Mouse (Mus musculus): Measurements from ENCODE around the gene Dcdc2b. TPM values are rescaled to one million over a fixed set of nuclear protein-coding genes. Genes with fewer than 3 reads are reported as not detected.
A peak's percentile ranks its signal among the peaks of the same experiment; 100 is the strongest.

Gene Dcdc2b
- polyA plus RNA-seq, 2 experiments from 2014 or later, result 2.9 to 3.3 TPM

GRCm38 (mm10) chr4:129576863-129577491, 37.1 kb downstream of the Dcdc2b start:
- ATAC-seq, result no peak

DNA sequence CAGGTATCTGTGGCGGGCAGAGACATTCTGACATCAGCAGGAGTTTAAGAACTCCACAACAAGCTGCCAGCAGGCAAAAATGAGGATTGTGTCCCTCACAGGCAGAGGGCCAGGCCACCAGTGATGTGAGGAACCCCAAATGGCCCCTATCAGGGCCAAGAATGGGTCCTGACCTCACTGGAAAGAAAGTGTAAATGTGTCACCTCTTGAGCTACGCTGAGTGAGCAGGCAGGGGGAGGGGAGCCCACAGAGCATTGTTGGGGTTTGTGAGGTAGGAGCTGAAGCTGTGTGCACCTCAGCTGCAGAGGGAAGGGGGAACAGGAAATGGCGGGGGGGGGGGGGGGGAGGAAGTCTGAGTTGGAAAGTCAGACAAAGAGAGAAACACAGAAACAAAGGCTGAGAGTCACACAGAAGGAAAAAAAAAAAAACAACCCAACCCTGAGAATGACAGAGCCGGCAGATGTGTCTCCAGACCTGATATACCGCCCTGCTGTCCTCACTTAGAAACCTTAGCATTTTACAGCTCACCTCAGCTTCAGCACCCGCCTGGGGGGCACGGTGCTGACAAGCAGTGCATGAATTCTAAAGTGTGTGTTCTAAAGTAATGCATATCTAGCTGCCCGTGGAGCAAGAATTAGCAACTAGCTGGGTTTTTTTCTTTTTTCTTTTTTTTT, 38.7 kb downstream of the Dcdc2b start:
- ATAC-seq, result peak; percentile 71

- peak; percentile 61 for ATAC-seq
These were observed 40.6 kb downstream of the Dcdc2b start, which contains the start of gene Lck for GRCm38 (mm10) chr4:129573430-129573829. TSS of gene Lck (minus strand) at chr4:129573641.

DNA sequence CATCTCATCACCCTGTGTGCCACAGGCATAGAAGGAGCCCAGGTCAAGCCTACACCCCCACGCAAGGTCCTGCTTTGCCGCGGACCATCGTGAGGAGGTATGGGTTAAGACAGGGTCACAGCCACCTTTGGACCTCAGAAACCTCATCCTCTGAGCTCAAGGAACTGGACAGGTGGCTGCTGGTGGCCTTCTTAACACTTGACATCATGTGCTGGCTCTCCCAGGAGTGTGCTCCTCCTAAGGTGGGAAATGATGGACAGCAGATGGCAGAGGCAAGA, 41.0 kb downstream of the Dcdc2b start:
- ATAC-seq, result no peak

DNA sequence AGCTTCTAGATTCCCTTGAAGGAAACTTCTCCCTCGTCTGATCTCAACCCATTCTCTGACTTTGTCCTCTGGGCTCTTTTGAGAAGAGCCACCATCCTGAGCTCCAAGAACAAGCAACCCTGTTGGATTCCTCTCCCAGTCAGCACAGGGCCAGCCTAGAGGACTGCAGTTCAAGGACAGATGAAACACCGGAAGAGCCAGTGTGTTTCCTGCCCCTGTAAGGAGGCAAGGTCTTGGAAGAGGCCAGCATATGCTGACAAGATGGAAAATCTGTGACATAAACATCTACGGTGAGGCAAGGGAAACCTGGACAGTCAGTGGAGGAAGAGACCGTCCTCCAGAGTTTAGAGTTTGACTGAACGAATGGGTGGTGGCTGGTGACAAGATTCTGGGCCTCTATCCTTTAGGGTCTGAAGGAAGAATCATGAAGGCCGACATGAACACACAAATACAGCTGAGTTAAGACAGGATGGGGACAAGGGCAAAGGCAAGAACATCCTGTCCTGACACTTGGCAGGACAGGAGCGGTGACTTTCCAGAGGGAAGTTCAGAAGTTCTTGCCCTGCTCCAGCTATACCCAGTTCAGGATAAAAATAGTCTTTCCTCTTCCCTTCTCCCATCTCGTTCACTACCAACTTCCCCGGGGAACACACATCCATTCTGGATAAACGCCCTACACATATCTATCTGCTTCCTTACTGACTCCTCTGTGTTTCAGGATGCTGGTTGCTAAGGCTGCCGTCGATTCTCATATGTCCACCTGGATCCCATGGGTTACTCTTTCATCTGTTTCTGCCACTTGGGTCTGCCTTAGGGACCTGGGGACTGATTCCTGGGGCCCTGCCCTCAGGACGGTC, 41.6 kb downstream of the Dcdc2b start:
- ATAC-seq, result peak; percentile 7

GRCm38 (mm10) chr4:129571551-129572084, 42.4 kb downstream of the Dcdc2b start:
- peak; percentile 3 for ATAC-seq

GRCm38 (mm10) chr4:129570028-129570427, 44.0 kb downstream of the Dcdc2b start:
- ATAC-seq, result peak; percentile 47

GRCm38 (mm10) chr4:129568366-129568765, 45.7 kb downstream of the Dcdc2b start:
- no peak for ATAC-seq

DNA sequence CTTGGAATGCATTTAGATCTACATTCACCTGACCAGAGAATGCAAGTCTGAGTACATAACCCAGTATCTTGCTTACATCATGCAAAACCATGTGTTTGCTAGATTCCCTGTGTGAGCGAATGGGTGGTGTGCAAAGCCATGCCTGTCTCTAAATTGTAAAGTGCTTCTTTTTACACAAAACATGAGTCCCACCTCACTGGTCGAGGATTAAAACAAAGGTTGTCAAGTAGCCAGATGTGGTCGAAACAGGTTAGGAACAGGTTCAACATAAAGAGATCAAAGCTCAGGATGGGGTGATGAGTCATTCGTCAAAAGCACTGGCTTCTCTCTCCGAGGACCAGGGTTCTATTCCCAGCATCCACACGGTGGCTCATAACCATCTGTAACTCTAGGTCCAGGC, 48.9 kb downstream of the Dcdc2b start:
- ATAC-seq, result peak; percentile 50

- no peak for ATAC-seq
These were observed 50.3 kb downstream of the Dcdc2b start for GRCm38 (mm10) chr4:129563718-129564117.

DNA sequence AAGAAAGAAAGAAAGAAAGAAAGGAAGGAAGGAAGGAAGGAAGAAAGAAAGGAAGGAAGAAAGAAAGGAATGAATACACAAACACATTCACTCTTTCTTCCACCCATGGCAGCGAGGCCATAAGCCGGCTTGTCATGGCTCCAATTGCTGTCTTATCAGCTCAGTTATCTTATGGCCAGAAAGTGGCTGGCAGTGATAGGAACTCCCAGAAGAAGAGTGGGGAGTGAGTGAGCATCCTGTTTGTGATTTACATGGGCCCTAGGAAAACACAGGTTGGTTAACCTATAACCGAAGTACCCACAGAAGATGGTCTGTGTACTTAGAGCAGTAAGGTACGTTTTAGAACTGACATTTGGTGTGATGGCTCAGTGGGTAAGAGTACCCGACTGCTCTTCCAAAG, 52.9 kb downstream of the Dcdc2b start:
- no peak for ATAC-seq

Other genes with a start within 250 kb of the Dcdc2b start
- gene Zbtb8a, start 236.1 kb downstream of the Dcdc2b start, polyA plus RNA-seq (2017; shearing (Covaris generic)), result 1 to 10 TPM; 4.4 to 5.3 TPM
- not detected for gene Zbtb8b, start 173.4 kb downstream of the Dcdc2b start, polyA plus RNA-seq (2017; shearing (Covaris generic))
- 10 to 100 TPM; 22.7 to 24.8 TPM for gene Bsdc1, start 152.7 kb downstream of the Dcdc2b start, polyA plus RNA-seq (2017; shearing (Covaris generic))
- gene Tssk3, start 123.2 kb downstream of the Dcdc2b start, polyA plus RNA-seq (2017; shearing (Covaris generic)), result not detected
- not detected for gene Fam229a, start 123.1 kb downstream of the Dcdc2b start, polyA plus RNA-seq (2017; shearing (Covaris generic))
- 1 to 10 TPM; 3.6 to 3.8 TPM for gene Marcksl1, start 100.7 kb downstream of the Dcdc2b start, polyA plus RNA-seq (2017; shearing (Covaris generic))
- gene Hdac1, start 71.5 kb downstream of the Dcdc2b start, polyA plus RNA-seq (2017; shearing (Covaris generic)), result 100 to 1,000 TPM; 225 to 283 TPM
- gene Lck, start 40.6 kb downstream of the Dcdc2b start, polyA plus RNA-seq (2017; shearing (Covaris generic)), result 1,000 to 10,000 TPM; 1,301 to 1,674 TPM
- 1 to 10 TPM; 1.3 to 1.6 TPM for gene Fam167b, start 35.7 kb downstream of the Dcdc2b start, polyA plus RNA-seq (2017; shearing (Covaris generic))
- 100 to 1,000 TPM; 377 to 435 TPM for gene Eif3i, start 13.6 kb downstream of the Dcdc2b start, polyA plus RNA-seq (2017; shearing (Covaris generic))
- gene Tmem234, start 13.6 kb downstream of the Dcdc2b start, polyA plus RNA-seq (2017; shearing (Covaris generic)), result 100 to 1,000 TPM; 296 to 341 TPM
- 10 to 100 TPM; 48.2 to 51.8 TPM for gene Iqcc, start 4.8 kb upstream of the Dcdc2b start, polyA plus RNA-seq (2017; shearing (Covaris generic))
- 10 to 100 TPM; 36.2 to 40.4 TPM for gene Ccdc28b, start 9.7 kb upstream of the Dcdc2b start, polyA plus RNA-seq (2017; shearing (Covaris generic))
- gene Txlna, start 26.8 kb upstream of the Dcdc2b start, polyA plus RNA-seq (2017; shearing (Covaris generic)), result 10 to 100 TPM; 21.0 to 33.3 TPM
- 10 to 100 TPM in 1 of 2 experiments, 1 to 10 TPM in 1; 7.4 to 11.2 TPM for gene Kpna6, start 58.5 kb upstream of the Dcdc2b start, polyA plus RNA-seq (2017; shearing (Covaris generic))
- gene Tmem39b, start 82.6 kb upstream of the Dcdc2b start, polyA plus RNA-seq (2017; shearing (Covaris generic)), result 10 to 100 TPM in 1 of 2 experiments, 1 to 10 TPM in 1; 7.6 to 15.6 TPM
- 10 to 100 TPM; 34.4 to 34.7 TPM for gene Khdrbs1, start 128.0 kb upstream of the Dcdc2b start, polyA plus RNA-seq (2017; shearing (Covaris generic))
- 1,000 to 10,000 TPM; 1,863 to 2,031 TPM for gene Ptp4a2, start 197.0 kb upstream of the Dcdc2b start, polyA plus RNA-seq (2017; shearing (Covaris generic))